Mouse (Mus musculus) adrenal gland, postnatal 36 days (tissue): ENCODE measurements around the gene Hspa4l. TPM values are rescaled to one million over a fixed set of nuclear protein-coding genes. Genes with fewer than 3 reads are reported as not detected.

ENCODE experiments used
- DNase-seq, 2 experiments: peaks; one replicate each; pipeline ENCODE4 v3.0.0; 2021; ENCODE audit warnings: mixed read lengths in 1 of 2
- long read RNA-seq, 2 experiments: library from polyadenylated mRNA; stranded (forward); transcript quantifications; one replicate each; pipeline ENCODE4 v2.0.0; 2021; ENCODE audit warnings: borderline sequencing depth in 2 of 2
- total RNA-seq, 2 experiments: library from RNA; stranded (reverse); gene quantifications; 2 replicates each; pipeline ENCODE4 v1.2.3; 2021

Hspa4l gene
- total RNA-seq, result 10 to 100 TPM; 56.4 to 79.6 TPM
- long read RNA-seq, experiment 1, full-length matches to known transcripts, result 28 of 39 reads
- long read RNA-seq, experiment 1, partial matches to known transcripts, result 8 of 39 reads
- long read RNA-seq, experiment 1, other reads (novel, unspliced or antisense), result 3 of 39 reads
- long read RNA-seq, experiment 2, full-length matches to known transcripts, result 10 of 13 reads
- long read RNA-seq, experiment 2, partial matches to known transcripts, result 1 of 13 reads
- long read RNA-seq, experiment 2, other reads (novel, unspliced or antisense), result 2 of 13 reads

DNA sequence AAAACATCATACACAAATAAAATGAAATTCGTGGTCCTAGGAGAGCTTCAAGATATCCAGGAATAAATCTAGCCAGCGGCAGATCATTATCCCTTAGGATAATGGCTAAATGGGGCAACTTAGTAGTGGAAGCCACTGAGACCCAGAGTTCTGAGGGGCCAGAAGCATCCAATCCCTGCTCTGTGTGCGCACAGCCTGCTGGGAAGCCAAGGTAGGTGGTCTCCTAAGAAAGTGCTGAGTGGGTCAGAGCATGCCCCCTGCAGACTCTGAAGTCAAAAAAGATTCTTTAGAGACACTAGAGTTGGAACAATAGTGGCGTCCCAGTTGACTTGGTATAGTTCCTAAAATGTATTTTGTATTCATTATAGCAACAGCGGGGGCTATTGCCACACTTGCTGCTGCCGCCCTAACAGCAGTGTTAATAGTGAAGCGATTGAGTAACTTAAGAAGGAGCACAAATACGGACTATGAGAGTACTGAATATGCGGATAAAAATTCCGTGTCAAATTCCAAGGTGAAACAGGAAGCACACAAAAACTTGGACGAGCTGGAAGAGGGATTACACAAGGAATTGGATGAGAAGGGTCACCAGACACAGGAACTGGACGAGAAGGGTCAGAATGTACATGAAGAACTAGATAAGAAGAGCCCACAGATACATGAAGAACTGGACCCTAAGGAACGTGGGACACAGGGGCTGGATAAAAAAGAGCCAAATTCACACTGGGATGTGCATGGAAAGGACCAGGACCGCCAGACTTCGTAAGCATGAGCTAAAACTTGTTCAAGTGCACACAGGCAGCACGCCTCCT is at the start of gene Hspa4l:
Gene Hspa4l, plus strand, starts transcription at position 472 of the 812 bp plus-strand sequence.
- no peak for DNase-seq

DNA sequence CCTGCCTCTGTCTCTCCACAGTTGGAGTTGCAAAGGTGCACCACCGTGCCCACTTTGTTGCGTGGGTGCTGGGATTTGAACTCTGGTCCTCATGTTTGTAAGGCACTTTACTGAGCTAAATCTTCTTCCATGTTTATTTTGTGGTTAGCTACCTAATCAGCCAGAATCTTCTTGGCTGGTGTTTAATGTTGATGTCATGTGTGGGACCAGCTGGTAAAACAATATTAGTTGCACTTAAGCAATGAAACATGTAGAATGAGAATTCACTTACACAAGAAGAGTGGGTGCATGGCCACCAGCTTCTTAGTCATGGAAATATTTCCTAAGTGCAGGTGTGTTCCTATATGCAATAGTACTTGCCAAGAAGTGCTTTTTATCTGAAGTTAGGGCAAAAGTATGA is 49.1 kb upstream of the Hspa4l start:
- no peak for DNase-seq

DNA sequence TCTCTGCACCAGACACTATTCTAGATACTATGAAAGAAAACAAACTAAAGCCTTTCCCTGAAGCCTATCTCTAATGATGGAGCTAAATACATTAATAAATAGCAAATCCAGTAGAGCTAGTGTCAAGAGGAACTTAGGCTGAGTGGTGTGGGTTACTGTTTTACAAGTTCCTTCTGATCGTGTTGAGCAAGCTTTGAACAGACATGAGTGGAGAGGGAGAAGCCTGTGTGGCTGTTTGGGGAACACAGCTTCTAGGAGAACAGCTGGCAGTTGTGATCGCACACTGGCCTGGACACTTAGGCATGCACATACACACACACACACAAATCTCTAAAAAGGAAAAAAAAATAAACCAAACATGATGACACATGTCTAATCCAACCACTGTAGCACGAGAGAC is 45.5 kb upstream of the Hspa4l start:
- no peak for DNase-seq

DNA sequence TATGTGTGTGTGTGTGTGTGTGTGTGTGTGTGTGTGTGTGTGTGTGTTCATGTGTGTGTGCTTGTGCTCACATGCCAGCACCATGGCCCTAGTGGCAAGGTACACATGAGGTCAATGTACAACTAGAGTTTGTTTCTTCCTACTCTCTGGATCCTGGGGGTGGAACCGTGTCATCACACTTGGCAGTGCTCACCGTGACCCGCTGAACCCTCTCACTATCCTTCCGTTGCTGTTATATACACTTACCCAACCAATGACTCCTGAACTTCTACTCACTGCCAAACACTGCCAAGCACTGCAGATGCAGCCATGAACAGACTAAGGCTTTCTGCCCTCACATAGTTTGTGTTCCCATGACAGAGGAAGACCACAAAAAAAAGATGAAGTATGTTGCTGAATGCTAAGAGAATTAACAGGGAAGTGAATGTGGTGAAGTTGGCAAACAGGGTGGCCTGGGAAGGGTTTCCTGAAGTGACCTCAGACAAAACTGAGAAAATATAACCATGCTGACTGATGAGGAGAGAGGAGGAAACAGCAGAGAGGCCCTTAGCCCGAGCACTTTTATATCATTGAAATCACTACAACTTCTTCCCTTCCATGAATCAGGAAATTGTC is 39.4 kb upstream of the Hspa4l start:
- DNase-seq, result no peak

DNA sequence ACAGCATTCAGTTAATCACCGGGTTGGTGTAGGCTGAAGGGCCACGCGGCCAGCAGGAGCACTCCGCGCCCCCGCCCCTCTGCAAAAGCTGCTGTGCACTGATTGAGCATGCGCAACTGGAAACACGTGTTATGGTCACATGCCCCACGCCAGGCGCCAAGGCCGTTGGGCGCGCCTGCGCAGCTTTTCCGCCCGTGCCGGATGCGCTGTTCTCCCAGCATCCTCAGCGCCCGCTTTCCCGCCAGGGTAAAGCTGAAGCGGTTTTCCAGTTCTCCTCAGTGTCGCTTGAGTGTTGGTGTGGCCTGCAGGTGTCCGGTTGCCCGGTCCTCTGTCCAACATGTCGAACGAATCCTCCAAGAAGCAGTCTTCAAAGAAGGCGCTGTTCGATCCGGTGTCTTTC is 35.6 kb upstream of the Hspa4l start, which contains the start of gene Slc25a31:
Gene Slc25a31, plus strand, starts transcription at position 201 of the 400 bp plus-strand sequence.
- DNase-seq, result no peak

DNA sequence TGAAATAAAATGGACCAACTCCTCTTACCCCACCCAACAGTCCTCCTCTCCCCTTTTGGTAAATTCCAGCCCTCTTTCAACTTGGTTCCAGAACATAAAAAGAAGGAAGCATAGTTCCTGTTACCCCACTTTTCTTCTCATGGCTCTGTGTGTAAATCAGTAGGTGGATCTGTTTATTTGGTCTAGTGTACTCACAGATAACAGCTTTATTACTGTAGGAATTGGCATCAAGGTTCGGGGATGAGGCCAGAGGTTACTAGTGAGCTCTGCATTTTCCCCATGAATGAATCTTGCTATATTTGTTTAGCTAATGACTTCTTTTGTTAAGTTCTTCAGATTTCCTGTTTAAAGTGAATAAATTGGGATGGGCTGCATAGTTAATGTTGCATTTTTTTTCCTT is 28.2 kb upstream of the Hspa4l start:
- DNase-seq, result no peak

DNA sequence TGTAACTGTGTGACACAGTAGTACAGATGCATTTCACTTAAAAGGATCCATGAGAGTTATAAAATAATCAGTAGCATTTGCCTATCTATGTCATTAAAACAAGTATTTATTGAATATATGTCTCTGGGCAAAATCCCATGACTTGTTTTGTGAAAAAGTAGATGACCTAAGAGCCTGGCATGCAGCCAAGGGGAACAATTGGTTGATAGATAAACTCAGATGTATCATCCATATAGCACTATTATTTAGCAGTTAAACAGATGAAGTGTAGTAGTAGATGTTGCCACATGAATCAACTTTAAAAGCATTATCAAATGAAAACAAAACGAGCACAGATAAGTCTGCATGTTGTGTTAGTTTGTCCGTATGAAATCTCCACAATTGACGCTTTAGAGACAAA is 25.3 kb upstream of the Hspa4l start:
- DNase-seq, result no peak

DNA sequence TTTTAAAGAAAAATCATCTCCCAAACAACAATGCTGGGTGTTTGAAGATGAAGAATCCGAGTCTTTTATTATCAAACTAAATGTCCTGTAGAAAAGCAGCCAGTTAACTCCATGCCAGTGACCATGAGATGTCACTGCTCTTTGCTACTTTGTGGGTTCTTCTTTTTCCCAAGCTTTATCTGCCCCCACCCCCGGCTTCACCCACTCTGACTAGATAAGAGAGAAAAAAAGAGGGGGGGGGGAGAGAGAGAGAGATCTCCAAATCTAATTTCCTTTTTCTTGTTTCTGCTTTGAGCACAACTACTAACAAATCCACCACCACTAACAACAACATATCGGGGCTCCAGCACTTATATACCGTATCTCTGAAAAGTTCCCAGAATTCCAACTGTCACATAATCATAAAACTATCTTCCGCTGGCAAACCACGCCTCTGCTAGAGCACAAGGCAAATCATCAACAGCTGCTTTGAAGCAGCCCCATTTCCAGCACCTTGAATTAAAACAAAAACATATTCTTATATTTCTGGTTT is 5.8 kb upstream of the Hspa4l start:
- DNase-seq, result no peak

DNA sequence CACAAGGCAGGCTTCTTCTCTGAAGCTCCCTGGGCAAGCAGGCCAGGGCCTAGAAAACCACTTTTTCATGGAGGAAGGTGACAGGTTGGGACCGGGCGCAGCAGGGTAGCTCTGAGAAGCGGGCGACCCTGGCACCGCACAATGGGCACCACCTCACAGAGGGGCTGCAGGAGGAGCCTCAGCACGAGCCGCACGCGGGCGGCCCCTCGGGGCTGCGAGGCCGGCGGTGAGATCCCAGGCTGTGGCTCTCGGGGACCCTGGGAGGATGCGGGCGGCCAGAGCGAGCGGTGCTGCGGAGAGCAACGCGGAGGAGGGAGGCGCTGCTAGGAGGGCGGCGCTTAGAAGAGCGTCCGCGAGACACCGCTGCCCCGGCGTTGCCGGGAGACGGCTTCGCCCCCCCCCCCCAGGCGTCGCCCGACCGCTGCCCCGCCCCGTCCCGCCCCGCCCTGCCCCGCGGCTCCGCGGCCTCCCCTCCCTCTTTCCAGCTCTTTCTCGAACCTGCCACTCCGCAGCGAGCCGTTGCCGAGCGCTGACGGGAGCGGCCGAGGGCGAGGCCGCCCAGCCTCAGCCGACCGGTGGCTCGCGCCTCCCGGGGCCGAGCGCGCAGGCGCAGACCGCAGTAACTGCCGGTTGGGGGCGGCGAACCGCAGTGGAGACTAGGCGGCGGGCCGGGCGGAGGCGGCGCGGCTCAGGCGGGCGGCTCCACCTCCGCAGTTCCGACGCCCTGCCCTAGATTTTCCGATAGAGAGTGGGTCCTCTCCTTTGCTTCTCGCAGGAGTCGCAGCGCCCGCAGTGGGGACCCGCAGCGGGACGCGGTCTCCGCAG is 753 bp downstream of the Hspa4l start:
- peak; percentile 96 to 97 for DNase-seq

DNA sequence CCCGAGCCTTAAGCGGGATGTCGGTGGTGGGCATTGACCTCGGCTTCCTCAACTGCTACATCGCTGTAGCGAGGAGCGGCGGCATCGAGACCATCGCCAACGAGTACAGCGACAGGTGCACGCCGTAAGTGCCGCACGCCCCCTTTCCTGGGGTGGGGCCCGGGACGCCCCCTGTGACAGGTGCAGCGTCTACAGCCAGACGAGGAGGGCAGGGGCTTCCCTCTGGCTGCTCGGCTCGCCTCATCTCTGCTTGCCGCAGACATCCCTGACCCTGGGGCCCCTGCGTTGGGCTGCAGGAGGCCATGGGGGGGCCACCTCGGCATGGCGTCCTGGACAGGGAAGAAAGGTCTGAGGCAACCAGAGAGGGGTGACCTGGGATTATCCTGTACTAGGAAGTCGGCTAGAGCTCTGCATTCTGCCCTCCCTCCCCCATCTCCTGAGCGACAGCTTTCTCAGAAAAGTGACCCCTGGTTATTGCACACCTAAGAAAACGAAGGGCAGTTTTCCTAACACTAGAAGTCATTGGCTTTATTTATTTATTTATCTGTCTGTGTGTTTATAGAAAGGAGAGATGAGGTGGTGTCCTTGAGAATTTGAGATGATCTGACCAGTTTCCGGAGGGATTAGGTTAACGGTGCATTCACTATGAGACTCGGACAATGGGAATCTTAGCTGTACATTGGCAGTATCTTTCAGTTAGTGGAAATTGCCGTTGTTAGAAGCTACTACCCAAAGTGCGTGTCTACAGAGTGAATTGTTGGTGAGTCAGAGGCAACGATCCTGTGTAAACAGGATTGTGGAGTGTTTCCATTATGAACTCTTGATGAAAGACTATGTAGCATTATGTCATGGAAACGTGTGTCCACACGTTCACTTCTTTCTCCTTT is 1.6 kb downstream of the Hspa4l start:
- peak; percentile 45 to 58 for DNase-seq

DNA sequence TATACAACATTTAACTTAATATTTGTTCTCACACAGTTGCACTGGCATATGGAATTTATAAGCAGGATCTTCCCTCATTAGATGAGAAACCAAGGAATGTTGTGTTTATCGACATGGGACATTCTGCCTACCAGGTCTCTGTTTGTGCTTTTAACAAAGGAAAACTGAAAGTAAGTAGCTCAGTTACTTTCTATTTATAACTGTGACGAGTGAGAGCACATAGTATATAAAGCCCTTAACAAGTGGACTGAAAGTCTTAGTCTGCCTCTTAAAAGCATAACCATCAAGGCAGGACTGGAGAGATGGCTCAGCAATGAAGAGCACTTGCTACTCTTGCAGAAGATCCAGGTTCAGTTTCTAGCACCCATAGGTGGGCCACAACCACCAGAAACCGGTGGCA is 16.5 kb downstream of the Hspa4l start:
- DNase-seq, result no peak

DNA sequence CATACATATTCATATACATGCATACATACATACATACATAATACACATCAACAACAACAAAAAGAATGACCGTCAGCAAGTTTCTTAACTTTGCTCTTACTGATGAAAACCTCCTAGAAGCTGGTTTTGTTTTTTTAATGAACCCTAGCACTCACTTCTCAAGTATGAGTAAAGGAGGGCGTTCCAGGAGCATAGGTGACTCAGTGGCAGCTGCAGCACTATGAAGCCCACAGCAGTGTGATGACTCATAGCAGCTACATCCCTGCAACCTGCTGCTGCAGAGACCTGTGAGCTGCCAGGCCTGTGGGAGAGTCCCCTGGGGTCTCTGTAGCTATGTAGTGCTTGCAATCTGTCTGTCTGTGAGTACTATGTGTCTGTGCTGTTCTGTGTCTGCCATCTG is 17.0 kb downstream of the Hspa4l start:
- no peak for DNase-seq

DNA sequence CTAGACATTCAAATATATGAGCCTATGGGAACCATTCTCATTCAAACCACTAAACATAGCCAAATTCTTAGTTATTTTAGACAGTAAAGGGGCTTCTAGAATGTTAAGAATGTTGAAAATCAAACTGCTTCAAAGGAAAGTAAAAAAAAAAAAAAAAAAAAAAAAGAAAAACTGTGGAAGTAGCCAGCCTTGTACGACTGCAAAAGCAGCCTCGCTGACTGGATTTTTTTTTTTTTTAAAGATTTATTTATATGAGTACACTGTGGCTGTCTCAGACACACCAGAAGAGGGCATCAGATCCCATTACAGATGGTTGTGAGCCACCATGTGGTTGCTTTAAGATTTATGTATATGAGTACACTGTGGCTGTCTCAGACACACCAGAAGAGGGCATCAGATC is 49.5 kb downstream of the Hspa4l start:
- no peak for DNase-seq

DNA sequence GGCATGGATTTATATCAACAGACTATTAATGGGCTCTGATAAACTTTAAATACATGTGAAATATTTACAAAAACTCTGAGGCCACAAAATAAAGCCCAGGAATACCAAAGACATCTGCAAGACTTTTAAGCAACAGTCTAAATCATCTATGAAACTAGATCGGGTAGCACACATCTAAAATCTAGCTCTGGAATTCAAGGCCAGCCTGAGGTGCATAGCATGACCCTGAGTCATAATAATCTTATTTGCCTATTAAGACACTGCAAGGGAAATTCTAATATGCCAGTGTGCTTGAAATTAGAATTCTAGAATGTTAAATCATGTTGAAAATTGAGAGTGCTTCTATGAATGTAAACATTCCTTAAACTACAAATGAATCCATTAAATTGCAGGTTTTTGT is 53.8 kb downstream of the Hspa4l start:
- peak in 1 of 2 experiments; percentile 6 for DNase-seq

DNA sequence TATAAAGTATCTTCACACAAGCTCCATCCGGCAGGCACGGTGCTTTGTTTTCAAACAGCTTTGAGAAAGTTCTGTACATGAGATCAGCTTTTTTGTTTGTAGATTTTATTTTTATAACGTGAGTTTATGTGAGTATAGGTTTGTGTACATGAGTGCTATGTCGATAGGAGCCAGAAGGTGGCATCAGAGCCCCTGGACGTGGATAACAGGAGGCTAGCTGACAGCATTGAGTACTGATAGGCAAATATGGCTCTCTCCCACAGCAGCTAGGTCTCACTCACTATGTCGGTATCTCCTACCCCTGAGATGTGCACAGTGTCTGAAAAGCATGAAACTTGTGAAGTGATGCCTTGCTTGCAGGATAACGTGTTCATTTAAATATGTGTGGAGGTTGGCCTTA is 54.2 kb downstream of the Hspa4l start:
- DNase-seq, result peak; percentile 42 to 63

DNA sequence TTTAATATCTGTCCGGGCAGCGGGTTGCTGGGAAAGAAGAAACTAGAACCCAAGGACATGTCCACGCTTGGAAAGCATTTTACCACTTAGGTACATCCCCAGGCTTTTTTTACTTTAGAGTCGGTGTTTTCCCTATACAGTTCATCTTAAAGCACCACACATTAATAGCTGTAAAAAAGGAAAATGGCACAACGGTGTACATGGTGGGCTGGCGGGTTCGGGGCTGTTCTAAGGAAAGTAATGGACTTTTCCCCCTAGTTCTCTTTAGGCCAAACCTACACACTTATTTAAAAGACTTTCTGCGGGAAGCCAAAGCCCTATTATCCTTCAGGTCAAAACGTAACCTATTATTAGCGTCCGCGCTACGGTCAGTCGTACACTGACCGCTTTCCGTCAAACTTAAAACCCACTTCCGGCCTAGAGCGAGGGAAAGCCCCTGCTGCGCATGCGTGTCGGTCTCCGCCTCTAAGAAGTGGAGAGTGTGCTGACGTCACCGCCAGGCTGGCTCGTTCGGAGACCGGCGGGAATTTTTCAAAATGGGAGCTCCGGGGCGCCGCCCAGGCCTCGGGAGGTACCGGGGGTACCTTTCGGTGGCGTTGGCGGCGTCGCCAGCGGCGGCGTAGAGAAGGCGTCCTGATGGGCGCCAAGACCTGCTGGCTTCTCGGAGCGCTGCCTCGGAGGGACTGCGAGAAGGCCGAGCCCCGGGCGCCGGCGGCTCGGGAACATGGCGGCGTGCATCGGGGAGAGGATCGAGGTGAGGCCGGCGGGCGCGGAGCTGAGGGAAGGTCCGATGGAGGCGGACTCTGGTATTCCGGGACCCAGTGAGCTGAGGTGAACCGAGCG is 55.5 kb downstream of the Hspa4l start, which contains the start of gene Plk4:
Gene Plk4, plus strand, starts transcription at position 490 of the 843 bp plus-strand sequence.
- peak; percentile 98 for DNase-seq

DNA sequence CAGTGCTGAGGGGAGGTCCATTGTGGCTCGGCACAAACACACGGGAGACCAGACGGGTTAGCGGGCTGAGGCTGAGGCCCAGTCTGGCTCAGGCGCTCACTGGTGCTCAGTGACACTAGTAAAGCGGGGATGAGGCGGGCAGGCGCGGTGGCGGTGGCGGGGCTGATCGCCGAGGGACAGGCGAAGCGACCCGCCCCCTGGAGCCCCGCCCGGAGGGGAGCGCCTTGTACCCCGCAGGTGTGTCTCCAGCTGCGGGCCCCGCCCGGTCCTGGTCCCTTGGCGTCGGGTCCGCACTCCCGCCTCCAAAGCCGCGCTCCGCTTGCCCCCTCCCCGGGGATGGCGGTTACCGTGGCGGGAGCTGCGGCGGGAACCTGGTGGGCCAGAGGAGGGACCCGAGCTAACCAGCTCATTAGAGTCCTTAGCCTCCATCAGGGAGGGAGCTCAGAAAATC is 56.1 kb downstream of the Hspa4l start:
- peak; percentile 50 to 53 for DNase-seq

DNA sequence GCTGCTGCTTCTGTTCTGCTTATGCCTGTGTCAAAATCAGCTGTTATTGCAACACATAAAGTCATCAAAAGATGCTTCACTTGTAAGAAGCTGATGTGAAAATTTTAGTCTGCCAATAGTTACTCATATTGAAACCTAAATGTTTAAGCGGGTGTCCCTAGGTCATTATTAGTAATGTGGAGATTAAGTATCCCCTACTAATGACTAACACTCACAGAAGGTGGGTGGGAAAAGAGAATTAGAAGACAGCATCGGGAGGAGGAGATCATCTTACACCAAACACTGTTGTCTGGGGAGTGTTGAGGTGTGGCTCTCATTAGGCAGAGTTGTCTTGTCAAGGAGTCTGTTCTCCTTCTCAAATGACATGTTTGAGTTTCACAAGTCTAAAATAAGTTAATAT is 62.6 kb downstream of the Hspa4l start:
- no peak for DNase-seq

DNA sequence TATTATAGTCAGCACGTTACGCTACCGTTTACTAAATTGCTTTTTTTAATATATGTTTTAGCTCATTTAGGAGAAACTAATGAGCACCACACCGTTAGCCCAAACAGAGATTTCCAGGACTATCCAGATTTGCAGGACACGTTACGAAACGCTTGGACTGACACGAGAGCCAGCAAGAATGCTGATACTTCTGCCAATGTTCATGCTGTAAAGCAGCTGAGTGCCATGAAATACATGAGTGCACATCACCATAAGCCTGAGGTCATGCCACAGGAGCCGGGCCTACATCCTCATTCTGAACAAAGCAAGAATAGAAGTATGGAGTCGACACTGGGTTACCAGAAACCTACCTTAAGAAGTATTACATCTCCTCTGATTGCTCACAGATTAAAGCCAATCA is 64.4 kb downstream of the Hspa4l start:
- DNase-seq, result no peak

DNA sequence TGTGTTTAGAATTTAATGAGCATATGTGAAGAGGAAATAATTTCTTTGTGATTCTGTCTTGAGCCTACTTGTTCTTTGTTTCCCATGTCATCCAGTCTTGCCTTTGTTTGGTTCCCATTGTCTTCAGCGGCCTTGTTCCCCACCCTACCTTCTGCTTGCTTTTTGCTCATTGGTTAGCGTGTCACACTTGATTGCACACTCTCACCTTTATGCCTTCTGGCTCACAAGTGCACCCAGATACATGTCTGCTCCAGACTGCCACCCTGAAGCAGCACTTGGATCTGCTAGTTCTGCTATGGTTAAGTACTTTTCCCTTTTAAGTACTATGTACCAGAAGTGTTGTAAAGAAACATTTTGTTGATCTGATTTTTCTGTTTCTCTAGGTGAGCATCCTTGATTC is 65.6 kb downstream of the Hspa4l start:
- DNase-seq, result no peak
